In genomic region chr12:9438575-9439161, GRCm38 (mm10) we compare ENCODE assay signal across 11 mouse cellular contexts.
A peak's percentile ranks its signal among the peaks of the same experiment; 100 is the strongest.
DNase-seq lines count a peak whose midpoint lies in the region; ATAC-seq lines count a peak whose summit lies in the region.
"Had no signal": no experiment of that assay in that cellular context is flagged by ENCODE, and none has a peak within 500 bp of the region (broad histone marks: within the 10 kb centered on the region; RNA-seq: fewer than 3 reads in every experiment).

No protein-coding gene starts in this region.

- no peak overlapping the region for H3K9ac ChIP-seq in kidney, embryonic 14.5 days (ENCODE audit: low read depth, low read length)
- peak overlapping the region; percentile 52; the same call in 1 of the 2 replicates for H3K9ac ChIP-seq in heart, embryonic 13.5 days

- H3K4me2 ChIP-seq in kidney, embryonic 14.5 days (replicated peaks; ENCODE audit: low read depth, low read length) = 0 out of 2 replicates have a peak overlapping the region, but pooled peaks have one; percentile 8
- H3K4me2 ChIP-seq in heart, embryonic 13.5 days = peak overlapping the region; percentile 56

- H3K4me1 ChIP-seq in kidney, embryonic 14.5 days (ENCODE audit: control insufficient read depth, insufficient read depth, low read length) = no peaks in the 10 kb centered on the region; the same call in 1 of the 2 replicates
- H3K4me1 ChIP-seq in heart, embryonic 13.5 days = peaks cover 12% of the 10 kb centered on the region
- H3K4me1 ChIP-seq: megakaryocyte, embryonic 14.5 days had no signal

- H3K4me3 ChIP-seq in kidney, embryonic 14.5 days (ENCODE audit: low read length) = no peak overlapping the region
- peak overlapping the region; percentile 29 for H3K4me3 ChIP-seq in heart, embryonic 13.5 days
- H3K4me3 ChIP-seq: megakaryocyte, embryonic 14.5 days had no signal

- no peaks in the 10 kb centered on the region for H3K36me3 ChIP-seq in kidney, embryonic 14.5 days (ENCODE audit: control insufficient read depth, insufficient read depth, low read length)
- no peaks in the 10 kb centered on the region for H3K36me3 ChIP-seq in heart, embryonic 13.5 days

- H3K27me3 ChIP-seq in kidney, embryonic 14.5 days (ENCODE audit: control insufficient read depth, insufficient read depth, low read length) = no peaks in the 10 kb centered on the region
- H3K27me3 ChIP-seq in heart, embryonic 13.5 days (replicated peaks) = no peaks in the 10 kb centered on the region
- H3K27me3 ChIP-seq: megakaryocyte, embryonic 14.5 days had no signal

- 11% methylated on average over 9 of the region's 9 CpGs for WGBS in kidney, embryonic 14.5 days
- 12% methylated on average over 9 of the region's 9 CpGs for WGBS in heart, embryonic 13.5 days

- H3K27ac ChIP-seq in kidney, embryonic 14.5 days (ENCODE audit: low read depth, low read length) = no peak overlapping the region
- 0 out of 2 replicates have a peak overlapping the region, but pooled peaks have one; percentile 20 for H3K27ac ChIP-seq in heart, embryonic 13.5 days (replicated peaks)

- no peak for ATAC-seq in kidney, embryonic 14.5 days (ENCODE audit: low FRiP score, low TSS enrichment)
- ATAC-seq in heart, embryonic 13.5 days (ENCODE audit: extremely low read depth, insufficient number of reproducible peaks, low FRiP score, low TSS enrichment) = no peak

- H3K9me3 ChIP-seq in kidney, embryonic 14.5 days (ENCODE audit: control insufficient read depth, low read length) = no peaks in the 10 kb centered on the region
- no peaks in the 10 kb centered on the region for H3K9me3 ChIP-seq in heart, embryonic 13.5 days
- H3K9me3 ChIP-seq: megakaryocyte, embryonic 14.5 days had no signal

- no peak for DNase-seq in kidney, adult 11 months
- peak; percentile 32 for DNase-seq in embryo, embryonic 11 days
- DNase-seq in lung, postnatal 10 days = peak; percentile 16
- no peak for DNase-seq in right cerebral cortex, postnatal 14 days
- no peak for DNase-seq in layer of hippocampus, postnatal 25 days (ENCODE audit: extremely low spot score in 1 of 2, low spot score in 1 of 2)
- no peak for DNase-seq in right cerebral cortex, postnatal 4 days
- DNase-seq: layer of hippocampus, postnatal 36 days; retina, postnatal 1 day had no signal

Comparison
In these comparisons a context has a peak if more than half of its experiments do, and no peak if none do; other contexts are left out.
1. DNase-seq: peak in embryo, embryonic 11 days (single experiment) and lung, postnatal 10 days (single experiment); none in kidney, adult 11 months (single experiment), right cerebral cortex, postnatal 14 days (single experiment), layer of hippocampus, postnatal 25 days (0 of 2) and right cerebral cortex, postnatal 4 days (single experiment).